Mouse (Mus musculus) heart, adult 9 months (tissue): ENCODE results near the gene Gabra2.

Source experiments
- DNase-seq, 2 experiments: peaks; one replicate each; pipeline ENCODE4 v3.0.0; 2022; ENCODE audit warnings: low spot score in 2 of 2

Gabra2 gene

DNA sequence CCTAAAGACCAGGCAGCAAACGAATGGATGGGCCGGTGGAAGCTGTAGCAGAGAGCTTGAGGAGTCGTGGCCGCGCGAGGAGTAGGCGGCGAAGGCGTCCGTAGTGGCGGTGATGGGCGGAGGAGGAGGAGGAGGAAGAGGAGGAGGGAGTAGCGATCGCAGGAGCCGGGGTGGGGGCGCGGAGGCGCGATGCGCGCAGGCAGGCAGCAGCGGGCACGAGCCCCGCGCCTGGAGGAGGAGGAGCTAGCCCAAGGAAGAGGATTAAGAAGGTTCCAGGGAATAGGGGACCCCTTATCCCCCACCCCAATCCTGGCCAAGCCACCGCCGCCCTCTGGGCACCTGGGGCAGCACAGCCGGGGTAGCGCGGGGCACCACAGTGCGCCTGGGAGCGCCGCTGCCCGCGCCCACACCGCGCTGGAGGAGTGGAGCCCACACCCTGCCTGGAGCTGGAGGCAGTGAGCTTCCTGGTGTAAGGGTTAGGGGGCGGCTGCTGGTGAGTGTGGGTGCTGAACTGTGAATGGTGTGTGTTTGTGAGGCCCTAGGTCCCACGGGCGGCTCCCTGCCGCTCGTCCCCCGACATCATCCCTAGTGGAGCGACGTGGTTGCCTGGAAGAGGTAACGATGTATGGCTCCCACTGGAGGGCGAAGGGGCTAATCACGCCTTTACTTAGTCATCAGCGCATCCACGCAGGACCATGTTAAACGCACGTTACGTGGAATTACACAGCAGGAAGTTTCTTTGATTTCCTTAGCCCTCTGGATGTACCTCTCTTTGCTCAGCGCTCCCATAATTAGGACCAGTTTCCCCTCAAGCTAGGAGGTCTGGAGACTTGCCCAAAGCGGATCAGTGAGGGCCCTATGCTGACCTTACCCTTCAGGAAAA lies at the start of gene Gabra2:
Gabra2 (minus strand) TSS at position 125 of the 883 bp plus-strand sequence.
- DNase-seq, result no peak

DNA sequence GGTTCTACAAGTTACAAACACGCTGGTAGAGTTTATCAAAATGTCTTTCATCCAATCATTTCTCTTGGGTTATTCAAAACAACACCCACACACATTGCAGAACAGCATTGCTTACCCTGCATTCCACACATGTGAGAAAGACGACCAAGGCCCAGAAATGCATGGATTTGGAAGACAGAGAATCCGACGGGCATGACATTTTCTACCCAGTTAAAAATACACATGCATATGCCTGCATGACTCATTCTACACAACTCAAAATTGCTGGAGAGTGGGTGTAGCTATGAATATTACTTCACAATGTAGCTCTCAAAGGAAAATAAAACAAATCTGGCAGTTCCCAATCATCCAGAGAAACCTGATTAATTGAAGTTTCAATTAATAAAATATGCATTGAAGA lies 41.0 kb upstream of the Gabra2 start:
- DNase-seq, result no peak

DNA sequence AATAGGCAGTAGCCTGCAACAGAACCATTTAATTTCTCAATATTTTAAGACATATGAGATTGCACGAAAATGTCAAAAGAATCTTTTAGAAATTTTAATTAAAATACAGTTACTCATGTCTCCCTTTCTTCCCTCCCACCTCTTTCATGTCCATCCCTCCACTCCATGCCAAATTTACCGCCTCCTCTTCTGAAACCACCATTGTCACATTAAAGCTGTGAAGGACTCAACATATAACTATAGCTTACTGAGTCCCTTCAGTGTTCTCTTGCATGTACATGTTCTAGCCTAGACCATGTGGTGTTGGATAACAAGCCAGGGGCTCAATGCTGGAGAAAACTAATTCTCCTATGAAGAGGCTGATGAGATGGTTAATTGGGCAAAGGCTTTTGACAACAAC lies 40.2 kb upstream of the Gabra2 start:
- DNase-seq, result no peak

GRCm38 (mm10) chr5:71127721-71128120 lies 32.1 kb upstream of the Gabra2 start:
- DNase-seq, result no peak

DNA sequence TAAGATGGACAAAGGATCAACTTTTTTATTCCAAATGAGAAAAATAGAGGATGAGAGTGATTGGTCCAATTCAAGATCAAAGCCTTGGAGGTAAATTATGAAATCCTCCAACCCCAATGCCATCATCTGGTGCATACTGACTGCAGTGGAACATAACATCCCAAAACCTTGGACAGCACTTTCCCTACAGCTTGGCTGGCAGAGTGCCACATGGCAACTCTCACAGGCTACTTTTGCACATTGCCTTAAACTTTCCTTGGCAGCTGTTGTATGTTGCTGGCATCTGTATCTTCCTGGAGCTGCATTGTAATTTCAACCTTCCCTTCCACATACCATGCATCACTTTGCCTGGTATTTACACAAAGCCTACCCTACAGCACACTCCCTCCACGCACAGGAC lies 19.6 kb upstream of the Gabra2 start:
- DNase-seq, result no peak

DNA sequence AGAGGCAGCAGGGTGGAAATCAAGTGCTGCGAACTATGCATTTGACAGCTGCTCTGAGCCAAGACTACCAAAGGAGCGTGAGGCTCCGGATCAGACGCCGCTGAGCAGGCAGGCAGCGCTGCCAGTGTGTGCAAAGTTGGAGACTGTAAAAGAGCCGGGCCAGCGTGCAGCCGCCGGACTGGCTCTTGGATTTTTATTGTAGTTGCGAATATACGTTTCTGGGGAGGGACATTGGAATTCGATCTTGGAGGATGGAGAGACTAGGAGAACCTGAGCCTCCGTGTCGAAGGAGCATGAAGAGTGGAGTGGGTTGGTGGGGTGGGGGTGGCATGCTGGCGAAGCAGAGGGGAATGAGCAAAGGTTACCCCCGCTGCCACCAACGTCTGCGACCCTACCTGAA lies 469 bp downstream of the Gabra2 start:
- no peak for DNase-seq

DNA sequence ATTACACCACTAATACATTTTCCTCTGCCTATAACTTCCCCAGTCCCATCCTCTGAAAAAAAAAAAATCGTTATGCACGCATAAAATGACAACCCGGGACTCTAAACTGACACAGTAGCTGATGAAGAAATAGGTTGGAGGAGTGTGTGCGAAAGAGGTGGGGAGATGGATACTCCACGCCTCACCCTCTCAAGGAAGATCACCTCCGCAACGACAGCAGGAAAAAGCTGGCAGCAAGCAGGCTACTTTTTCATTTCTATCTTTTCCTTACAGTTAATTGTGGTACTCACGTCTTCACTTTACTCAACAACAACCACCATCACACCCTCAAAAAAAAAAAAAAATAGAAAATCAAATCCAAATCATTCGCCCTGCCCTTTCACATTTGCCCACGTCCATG lies 873 bp downstream of the Gabra2 start:
- no peak for DNase-seq

- no peak for DNase-seq
These were observed 1.8 kb downstream of the Gabra2 start for GRCm38 (mm10) chr5:71093807-71094206.

- DNase-seq, result no peak
These were observed 3.2 kb downstream of the Gabra2 start for GRCm38 (mm10) chr5:71092475-71092874.

DNA sequence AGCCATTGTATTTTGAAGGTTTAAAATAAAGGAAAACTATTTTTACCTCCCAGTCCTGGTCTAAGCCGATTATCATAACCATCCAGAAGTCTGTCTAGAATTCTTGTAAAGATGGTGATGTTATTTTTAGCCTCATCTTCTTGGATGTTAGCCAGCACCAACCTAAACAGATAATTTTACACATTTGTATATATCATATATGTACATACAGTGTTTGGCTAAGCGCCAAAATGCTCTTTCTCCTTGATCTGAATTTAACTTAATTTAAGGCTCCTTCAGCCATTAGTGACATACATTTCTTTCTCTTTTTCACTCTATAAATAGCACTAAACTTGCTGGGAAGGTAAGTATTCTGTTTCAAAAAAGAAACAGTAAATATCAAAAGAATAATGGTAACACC lies 3.7 kb downstream of the Gabra2 start:
- DNase-seq, result no peak

DNA sequence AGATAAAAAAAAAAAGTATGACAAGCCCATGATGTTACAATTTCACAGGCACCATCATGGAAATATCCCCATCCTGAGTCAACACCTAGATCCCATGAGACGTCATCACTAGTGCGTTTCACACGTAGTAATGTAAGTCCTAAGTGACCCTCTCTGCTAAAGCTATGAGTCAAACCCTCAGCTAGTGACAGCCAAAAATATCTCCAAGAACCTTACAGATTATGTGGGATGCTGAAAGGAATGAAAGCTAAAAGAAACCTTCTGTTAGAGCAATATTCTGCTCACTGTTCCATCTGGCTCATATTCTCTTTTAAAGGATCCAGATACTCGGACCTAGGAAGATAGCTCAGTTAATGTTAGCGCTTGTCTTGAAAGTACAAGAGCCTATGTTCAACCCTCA lies 16.8 kb downstream of the Gabra2 start:
- DNase-seq, result no peak

DNA sequence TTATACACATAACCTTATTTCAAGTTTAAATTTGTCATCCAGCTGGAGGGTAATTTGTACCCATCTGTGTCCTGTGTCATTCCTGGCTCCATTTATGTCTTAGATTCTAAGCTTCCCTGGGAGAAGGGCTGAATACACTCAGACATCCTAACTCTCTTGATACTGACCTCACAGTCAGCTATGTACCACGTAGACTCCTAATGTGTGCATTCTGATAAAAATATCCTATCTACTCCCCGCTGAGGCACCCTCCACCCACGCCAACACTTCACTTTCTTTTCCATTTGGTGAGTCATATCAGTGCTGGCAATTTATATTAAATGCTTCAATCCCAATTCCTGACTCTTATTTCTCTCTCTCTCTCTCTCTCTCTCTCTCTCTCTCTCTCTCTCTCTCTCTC lies 34.0 kb downstream of the Gabra2 start:
- no peak for DNase-seq

- DNase-seq, result no peak
These were observed 37.6 kb downstream of the Gabra2 start for GRCm38 (mm10) chr5:71058047-71058446.

- DNase-seq, result no peak
These were observed 58.3 kb downstream of the Gabra2 start for GRCm38 (mm10) chr5:71037352-71037751.

DNA sequence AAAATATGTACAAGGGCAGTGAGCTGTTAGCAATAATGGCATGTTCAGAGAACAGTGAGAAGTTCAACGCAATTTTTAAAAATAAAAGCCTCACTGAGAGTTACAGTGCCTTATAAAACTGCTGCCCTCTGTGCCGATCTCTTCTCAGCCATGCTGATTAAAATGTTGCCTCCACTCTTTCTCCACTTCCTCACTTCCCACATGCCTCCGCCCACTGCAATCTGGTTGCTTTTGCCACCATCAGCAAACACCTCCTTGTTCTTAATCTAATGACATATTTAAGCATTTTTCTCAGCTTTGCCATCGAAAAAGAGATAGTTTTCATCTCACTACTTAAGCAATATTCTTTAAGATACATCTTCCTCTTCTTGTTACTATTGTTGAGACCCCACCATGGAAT lies 69.7 kb downstream of the Gabra2 start:
- no peak for DNase-seq

- no peak for DNase-seq
These were observed 83.9 kb downstream of the Gabra2 start for GRCm38 (mm10) chr5:71011751-71012150.

DNA sequence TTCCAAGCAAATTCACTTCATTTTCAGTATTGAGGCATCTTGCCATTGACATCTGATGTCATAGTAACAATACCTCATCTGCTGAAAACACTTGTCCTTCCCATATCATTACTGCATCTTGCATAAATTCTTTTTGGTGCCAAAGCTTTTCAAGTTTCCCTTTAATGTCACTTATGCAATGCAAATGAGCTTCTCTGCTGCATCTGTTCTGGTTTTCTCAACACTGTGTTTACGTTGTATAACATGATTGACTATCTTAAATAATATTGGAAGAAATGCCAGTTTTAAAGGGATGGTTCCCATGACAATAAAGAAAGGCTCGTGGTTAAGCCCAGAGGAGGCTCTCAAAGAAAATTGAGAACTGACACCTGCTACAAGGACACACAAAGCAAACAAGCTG lies 84.4 kb downstream of the Gabra2 start:
- DNase-seq, result no peak

- DNase-seq, result no peak
These were observed 84.9 kb downstream of the Gabra2 start for GRCm38 (mm10) chr5:71010797-71011196.

DNA sequence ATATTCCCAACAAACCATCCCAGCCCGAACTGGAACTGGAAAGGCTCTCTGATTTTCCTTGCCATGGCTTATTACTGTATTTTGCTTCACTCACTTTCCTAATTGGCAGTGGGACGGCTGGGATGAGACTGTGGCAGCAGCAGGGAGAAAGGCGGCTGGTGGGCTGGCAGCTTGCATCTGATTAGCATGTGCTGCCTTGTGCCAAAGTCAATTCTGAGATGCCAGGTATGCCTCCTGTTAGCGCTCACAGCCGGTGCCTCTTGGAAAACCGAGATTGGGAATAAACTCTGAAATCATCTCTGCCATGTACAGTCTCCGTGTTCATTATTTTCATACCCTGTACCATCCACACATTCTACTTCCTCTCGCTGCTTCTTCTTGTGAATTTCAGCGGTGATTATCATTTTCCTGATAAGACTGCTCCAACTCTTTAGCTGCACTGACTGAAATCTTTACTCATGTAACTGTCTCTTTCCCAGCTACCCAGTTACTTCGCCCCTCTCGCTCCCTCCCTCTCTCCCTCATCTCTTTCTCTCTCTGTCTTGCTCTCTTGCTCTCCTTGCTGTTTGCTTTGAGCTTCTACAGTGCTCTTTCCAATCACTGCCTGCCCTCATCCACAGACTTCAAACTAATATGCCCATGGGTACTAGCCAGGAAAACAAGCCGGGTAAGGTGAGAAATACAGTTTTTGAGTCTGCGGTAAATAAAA lies 99.9 kb downstream of the Gabra2 start:
- DNase-seq, result no peak

- DNase-seq, result no peak
These were observed 102.4 kb downstream of the Gabra2 start for GRCm38 (mm10) chr5:70993281-70993680.

DNA sequence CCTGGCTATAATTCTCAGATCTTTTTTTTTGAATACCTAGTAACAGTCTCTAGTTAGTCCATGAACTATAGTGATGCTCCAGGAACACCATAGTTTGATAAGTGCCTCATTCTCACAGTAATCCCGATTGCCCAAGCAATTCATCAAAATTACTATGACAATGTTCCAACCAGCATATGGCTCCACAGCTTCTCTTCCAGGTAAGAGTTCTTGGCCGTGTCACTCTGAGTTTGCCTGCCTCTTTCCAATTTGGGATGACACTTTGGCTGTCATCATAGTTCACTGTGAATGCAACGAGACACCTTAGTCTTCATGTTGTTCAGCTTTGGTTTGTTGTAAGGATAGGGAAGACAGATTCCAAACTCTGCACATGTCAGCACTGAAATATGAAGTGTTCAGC lies 104.8 kb downstream of the Gabra2 start:
- DNase-seq, result no peak
